Mouse (Mus musculus): ENCODE measurements around the gene Fkbp5.
A peak's percentile ranks its signal among the peaks of the same experiment; 100 is the strongest.
"Not testable (repeated sequence)": the region's sequence is repeated elsewhere in the genome, so short reads cannot be mapped to it uniquely, and the experiment has no call there.

The Fkbp5 gene

GRCm38 (mm10) chr17:28419636-28420035 lies 97.7 kb downstream of the Fkbp5 start:
- no peak for DNase-seq (ENCODE audit: low spot score in 2 of 2)

GRCm38 (mm10) chr17:28418954-28419353 lies 98.4 kb downstream of the Fkbp5 start:
- DNase-seq (ENCODE audit: low spot score in 2 of 2): no peak

- DNase-seq (ENCODE audit: low spot score in 2 of 2): not testable (repeated sequence)
Observed at GRCm38 (mm10) chr17:28418481-28418880, 98.8 kb downstream of the Fkbp5 start.

DNA sequence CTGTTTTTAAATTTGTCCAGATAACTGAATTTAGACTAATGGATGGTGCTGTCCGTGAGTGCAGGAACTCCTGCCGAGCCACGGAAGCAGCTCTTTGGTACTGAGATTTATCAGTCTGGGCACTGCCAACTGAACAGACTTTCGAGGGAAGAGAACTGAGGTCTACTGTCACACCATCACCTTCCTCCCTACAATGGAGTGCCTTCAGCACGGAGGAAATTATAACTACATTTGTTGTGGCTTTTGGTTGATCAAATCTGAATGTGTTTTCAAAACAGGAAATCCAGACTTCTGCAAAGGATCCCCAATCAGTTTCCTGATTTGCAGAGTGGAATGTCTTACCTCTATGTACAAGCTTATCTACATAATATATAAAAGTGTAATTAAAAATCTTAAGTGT lies 99.6 kb downstream of the Fkbp5 start:
- no peak for DNase-seq (ENCODE audit: low spot score in 2 of 2)

- DNase-seq (ENCODE audit: low spot score in 2 of 2): no peak
Observed at GRCm38 (mm10) chr17:28415271-28415670, 102.1 kb downstream of the Fkbp5 start.

- DNase-seq (ENCODE audit: low spot score in 2 of 2): no peak
Observed at GRCm38 (mm10) chr17:28411381-28411960, 105.9 kb downstream of the Fkbp5 start.

- DNase-seq (ENCODE audit: low spot score in 2 of 2): no peak
Observed at GRCm38 (mm10) chr17:28410731-28411130, 106.6 kb downstream of the Fkbp5 start.

DNA sequence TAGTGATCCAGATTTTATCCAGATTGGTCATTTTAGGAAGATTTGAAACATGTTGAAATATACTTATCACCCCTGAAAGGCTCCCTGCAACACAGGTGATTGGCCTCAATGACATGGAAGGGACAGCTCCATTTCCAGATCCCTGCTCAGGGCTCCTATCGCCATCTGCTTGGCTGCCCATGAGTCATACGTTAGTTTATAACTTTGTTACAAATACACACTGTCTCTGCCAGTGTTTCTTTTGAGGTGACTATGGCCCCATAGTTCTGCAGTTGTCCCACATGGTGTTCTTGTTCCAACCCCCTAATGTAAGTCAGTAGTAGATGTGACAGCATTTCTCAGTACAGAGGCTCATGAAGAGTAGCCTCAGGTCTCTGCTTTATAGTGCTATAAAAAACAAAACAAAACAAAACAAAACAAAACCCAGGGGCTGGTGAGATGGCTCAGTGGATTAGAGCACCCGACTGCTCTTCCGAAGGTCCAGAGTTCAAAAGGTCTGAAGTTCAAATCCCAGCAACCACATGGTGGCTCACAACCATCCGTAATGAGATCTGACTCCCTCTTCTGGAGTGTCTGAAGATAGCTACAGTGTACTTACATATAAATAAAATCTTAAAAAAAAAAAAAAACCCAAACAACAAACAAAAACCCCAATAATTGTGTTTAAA lies 108.9 kb downstream of the Fkbp5 start:
- no peak for DNase-seq (ENCODE audit: low spot score in 2 of 2)

- DNase-seq (ENCODE audit: low spot score in 2 of 2): peak; percentile 63 to 91
Observed at GRCm38 (mm10) chr17:28407418-28408250, 109.7 kb downstream of the Fkbp5 start.

DNA sequence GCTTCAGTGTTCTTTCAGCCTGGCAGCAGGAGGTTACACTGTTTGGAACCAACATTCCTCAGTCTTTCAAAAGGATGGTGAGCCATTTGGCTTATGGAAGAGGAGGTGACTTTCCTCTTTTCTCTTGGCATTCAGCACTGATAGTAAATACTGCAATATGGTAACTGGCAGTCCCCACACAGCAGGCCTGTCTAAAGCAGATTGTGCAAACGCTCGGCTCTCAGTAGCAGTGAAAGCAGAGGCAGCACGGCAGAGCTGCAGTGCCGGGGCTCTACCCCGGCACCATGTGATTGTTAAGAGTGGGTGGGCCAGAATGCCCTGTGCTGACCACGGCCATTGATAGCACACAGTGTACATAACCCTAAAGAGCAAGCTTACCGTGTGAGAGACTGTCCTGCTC lies 110.9 kb downstream of the Fkbp5 start:
- DNase-seq (ENCODE audit: low spot score in 2 of 2): peak in 1 of 2 experiments; percentile 30

- not testable (repeated sequence) for DNase-seq (ENCODE audit: low spot score in 2 of 2)
Observed at GRCm38 (mm10) chr17:28404745-28405144, 112.6 kb downstream of the Fkbp5 start.

DNA sequence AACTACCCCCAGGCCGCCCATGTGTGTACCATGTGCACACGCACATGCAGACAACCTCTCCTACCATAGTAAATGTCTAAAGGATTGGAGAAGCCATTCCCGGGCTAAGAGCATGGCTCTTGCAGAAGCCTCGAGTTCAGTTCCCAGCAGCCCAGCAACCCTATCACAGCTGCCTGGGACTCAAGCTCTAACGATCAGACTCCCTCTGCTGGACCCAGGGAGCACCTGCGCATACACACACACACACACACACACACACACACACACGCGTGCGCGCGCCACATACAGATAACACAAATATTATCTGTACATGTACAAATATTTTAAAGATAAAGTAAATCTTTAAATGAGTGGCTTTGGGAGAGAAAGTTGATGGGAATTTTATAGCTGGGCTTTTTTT lies 113.0 kb downstream of the Fkbp5 start:
- DNase-seq (ENCODE audit: low spot score in 2 of 2): no peak

- no peak for DNase-seq (ENCODE audit: low spot score in 2 of 2)
Observed at GRCm38 (mm10) chr17:28394994-28395393, 122.3 kb downstream of the Fkbp5 start.

GRCm38 (mm10) chr17:28394051-28394765 lies 123.1 kb downstream of the Fkbp5 start:
- DNase-seq (ENCODE audit: low spot score in 2 of 2): no peak

- no peak for DNase-seq (ENCODE audit: low spot score in 2 of 2)
Observed at GRCm38 (mm10) chr17:28391568-28392432, 125.5 kb downstream of the Fkbp5 start.

GRCm38 (mm10) chr17:28388534-28388933 lies 128.8 kb downstream of the Fkbp5 start:
- DNase-seq (ENCODE audit: low spot score in 2 of 2): no peak

- peak in 1 of 2 experiments; percentile 86 for DNase-seq (ENCODE audit: low spot score in 2 of 2)
Observed at GRCm38 (mm10) chr17:28386150-28386905, 131.0 kb downstream of the Fkbp5 start.

- DNase-seq (ENCODE audit: low spot score in 2 of 2): no peak
Observed at GRCm38 (mm10) chr17:28384298-28384697, 133.0 kb downstream of the Fkbp5 start.

GRCm38 (mm10) chr17:28380255-28380654 lies 137.1 kb downstream of the Fkbp5 start:
- no peak for DNase-seq (ENCODE audit: low spot score in 2 of 2)

DNA sequence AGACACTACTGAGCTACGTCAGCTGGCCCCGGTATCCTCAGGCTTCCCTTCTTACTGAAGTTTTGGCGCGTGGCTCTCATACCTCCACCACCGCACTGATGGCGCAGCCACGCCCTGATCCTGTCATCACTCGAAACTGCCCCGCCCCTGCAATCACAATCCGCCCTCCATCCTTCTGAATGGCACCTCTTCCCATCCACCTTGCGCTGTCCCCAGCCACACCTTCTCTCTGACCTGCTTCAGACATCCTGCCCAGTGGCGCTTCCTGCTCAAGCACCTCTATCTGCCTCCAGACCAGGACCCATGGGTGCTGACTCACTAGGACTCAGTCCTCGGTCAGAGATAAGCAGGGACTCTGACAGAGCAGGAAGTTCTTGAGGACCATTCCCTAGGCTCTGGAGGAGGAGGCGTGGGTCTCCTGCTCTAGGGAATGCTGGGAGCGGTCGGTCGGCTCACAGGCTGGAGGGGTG lies 141.7 kb downstream of the Fkbp5 start:
- DNase-seq (ENCODE audit: low spot score in 2 of 2): no peak
